Mouse (Mus musculus) C2C12 (cell line): ENCODE data around the gene Stard3.
A peak's percentile ranks its signal among the peaks of the same experiment; 100 is the strongest.

Experiments used
- CTCF ChIP-seq: IDR thresholded peaks from one replicate; pipeline ENCODE4 v1.5.1; 2011; ENCODE audit not compliant: control insufficient read depth, insufficient read depth, insufficient read length
- MAX ChIP-seq: IDR thresholded peaks from one replicate; pipeline ENCODE4 v1.6.1; 2011; ENCODE audit warnings: mild to moderate bottlenecking, control low read depth
- MYOD1 ChIP-seq: IDR thresholded peaks from one replicate; pipeline ENCODE4 v1.6.1; 2011; ENCODE audit warnings: low read depth; ENCODE audit not compliant: control insufficient read depth, insufficient read length
- MYOG ChIP-seq: IDR thresholded peaks from one replicate; pipeline ENCODE4 v1.6.1; 2011; ENCODE audit not compliant: control insufficient read depth, insufficient read length; ENCODE audit errors: extremely low read depth
- USF1 ChIP-seq: IDR thresholded peaks from one replicate; pipeline ENCODE4 v1.6.1; 2011; ENCODE audit warnings: low read depth, mild to moderate bottlenecking, control low read depth, moderate library complexity

- peak; percentile 56 for TF ChIP-seq CTCF
- no peak for TF ChIP-seq MAX
- no peak for TF ChIP-seq USF1
- TF ChIP-seq MYOG: no peak
- no peak for TF ChIP-seq MYOD1
Observed at GRCm38 (mm10) chr11:98345253-98345652, 12.9 kb upstream of the Stard3 start.
